Mouse (Mus musculus) lung, adult 18-20 months (tissue): ENCODE data around the gene Slc9a9.

Source experiments
- DNase-seq, 2 experiments: peaks; one replicate each; pipeline ENCODE4 v3.0.0; 2022; ENCODE audit warnings: mixed read lengths in 2 of 2

The Slc9a9 gene

GRCm38 (mm10) chr9:94734320-94734719 is 64.6 kb downstream of the Slc9a9 start:
- no peak for DNase-seq

GRCm38 (mm10) chr9:94737226-94737625 is 67.5 kb downstream of the Slc9a9 start:
- no peak for DNase-seq

DNA sequence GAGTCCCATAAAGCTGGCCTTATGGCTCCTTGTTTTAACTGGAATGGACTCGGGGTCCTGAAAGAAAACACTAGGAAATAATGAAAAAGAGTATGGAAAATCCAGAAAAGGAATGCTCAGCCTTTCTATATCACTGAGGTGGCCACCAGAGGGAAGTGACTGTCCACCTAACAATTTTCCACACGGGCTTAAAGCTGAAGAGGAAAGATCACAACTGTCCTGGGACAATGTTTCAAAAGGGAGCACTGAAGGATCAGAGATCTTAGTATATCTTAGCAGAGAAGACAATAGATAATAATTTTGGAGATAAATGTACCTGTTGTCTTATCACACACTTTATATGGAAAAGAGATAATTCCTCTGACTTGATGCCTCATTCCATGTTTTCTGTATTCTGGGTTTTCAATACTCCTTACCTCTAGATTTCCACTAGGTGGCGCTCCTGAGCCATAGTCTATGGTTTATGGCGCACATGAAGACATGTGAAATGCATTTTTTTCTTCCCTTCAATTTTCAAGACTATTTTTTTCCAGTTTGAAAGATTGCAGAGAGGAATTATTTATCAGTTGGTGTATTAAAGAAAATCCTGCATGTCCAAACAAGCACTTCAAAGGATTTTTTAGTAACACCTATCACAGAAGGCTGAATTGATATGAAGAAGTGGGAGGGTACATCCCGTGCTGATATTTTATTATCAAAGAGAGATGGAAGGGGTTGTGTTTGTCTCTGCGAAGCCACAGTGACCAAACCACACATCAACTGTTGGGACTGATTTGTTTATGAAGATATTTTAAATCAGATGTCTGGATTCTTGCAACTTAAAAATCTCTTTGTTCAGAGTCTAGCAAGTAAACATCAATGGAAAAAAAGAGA is 69.1 kb downstream of the Slc9a9 start:
- peak; percentile 20 to 58 for DNase-seq

DNA sequence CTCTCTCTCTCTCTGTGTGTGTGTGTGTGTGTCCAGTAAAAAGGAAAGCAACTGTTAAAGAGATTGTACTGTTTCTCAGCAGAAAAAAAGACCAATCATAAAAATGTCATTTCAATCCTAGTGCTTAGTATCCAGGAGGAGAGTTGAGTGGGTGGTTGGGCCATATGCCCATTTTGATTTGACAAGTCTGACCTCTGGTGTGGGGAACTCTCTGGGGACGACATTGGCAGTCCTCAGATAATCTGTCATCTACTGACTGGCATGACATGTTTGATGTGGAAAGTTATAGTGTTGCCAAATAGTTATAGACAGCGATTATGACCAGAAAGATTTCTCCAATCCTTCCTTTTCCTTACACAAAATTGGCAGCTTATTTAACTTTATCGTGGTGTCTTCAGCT is 71.1 kb downstream of the Slc9a9 start:
- no peak for DNase-seq

DNA sequence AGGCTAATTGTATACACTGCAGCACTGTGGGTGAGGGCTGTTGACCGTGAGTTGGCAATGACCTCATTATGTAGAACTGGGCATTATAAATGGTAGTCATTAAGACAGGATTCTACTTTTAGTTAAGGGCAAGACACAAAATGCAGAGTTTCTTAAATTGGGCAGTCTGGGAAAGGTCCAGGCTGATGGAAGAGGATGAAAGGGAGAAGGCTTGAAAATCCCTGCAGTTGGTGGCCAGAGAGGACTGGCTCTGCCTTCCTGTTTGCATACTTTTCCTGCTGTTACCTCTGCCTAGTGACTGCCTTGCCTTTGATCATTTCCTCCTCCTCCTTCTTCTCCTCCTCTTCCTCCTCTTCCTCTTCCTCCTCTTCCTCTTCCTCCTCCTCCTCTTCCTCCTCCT is 73.6 kb downstream of the Slc9a9 start:
- no peak for DNase-seq

DNA sequence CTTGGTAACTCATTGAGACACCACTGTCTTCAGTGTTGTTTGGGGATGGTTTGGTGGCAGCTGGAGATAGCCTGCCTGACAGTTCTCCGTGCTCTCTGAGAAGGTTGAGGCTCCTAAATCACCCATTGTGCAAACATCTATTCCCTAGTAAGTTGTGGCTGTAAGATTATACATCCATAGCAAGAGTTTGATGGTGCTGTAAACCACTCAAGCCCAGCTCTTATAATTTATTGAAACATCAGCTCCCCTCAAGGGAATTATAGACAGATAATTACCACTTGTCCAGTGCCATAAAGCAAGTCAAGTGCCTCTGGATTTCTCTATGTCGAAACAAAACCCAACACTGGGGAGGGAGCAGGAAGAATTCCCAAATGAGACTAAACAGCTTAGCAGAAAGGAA is 78.8 kb downstream of the Slc9a9 start:
- DNase-seq: no peak

DNA sequence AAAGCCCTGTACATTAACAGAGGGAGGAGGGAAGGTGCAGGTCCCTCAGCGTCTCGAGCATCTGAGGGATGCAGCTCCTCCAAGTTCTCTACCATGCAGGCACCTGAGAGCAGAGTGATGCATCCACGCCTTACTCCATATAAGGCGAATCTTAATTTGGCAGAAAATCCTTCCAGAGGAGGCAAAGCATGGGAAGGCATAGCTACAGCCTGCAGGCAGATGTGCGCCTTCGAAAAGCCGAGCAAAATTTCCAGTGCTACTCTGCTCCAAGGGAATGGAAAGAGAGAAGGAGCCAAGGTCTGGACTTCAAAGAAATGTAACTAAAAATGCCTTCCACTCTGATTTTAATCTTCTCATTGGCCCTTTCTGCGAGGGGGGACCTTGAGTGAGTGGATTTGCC is 80.5 kb downstream of the Slc9a9 start:
- DNase-seq: no peak

DNA sequence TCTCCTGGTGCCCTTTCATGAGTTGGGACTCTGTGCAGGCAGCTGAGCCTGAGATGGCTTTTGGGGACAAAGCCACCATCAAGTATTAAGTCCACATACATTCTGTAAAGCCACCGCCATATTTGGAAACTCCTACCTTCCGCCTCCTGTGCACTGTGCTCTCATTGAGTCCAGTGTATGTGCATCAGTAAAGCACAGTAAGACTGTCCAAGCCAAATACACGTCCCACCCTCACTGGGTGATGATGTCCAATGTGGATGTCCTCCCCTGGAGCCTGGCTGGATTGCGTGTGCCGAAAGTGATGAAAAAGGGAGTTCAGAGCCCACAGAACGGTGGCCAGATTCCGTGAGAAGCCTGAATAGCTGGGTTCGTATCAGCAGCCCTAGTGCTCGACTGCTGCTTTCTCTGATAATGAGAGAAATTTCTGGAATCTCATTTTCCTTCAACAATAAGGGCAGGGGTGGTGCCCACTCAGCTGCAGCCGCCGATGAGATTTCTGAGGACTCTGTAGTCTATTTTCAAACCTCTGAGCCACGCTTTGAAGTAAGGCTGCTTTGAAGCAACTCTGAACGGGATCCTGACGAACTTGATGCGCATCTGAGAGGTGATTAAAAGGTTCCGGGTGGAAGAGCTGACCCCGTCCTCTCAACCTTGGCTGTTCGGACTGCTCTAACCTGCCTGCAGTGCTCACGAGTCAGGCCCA is 81.4 kb downstream of the Slc9a9 start:
- DNase-seq: no peak

DNA sequence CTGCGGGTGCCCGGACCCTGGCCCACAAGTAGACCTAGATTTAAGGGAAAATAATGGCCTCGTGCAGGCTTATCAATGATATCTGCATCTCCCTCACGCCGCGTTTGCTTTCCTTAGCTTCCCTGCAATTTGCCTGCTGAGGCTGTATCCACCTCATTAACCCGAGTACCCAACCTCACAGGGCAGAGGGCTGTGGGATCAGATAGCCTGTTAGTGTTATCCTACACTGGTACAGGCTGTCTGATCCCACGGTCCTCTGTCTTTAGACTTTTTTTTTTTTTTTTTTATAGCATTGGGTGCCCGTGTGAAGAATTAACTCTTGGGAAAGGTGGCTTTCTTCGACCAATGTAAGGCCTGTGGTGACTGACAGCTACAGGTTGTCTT is 81.9 kb downstream of the Slc9a9 start:
- no peak for DNase-seq

- peak; percentile 19 to 51 for DNase-seq
Observed at GRCm38 (mm10) chr9:94752121-94752520, 82.4 kb downstream of the Slc9a9 start.

DNA sequence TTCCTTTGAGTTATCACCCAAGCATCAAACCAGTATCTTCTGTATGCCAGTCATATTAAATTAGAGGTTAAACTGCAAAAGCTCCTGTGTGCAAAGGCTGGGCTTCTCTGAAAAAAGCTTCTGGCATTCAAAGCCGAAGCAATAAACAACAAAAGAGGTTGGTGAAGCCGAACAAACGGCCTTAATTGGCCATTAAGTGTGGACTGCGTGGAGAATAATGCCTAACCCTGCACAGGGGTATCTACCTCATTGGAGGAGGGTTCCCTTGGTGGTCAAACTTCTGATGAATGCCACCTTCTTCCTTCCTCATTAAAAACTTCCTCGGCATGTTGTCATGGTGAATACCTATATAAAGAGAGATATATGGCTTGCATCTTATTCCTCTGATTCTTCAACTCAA is 90.2 kb downstream of the Slc9a9 start:
- no peak for DNase-seq

DNA sequence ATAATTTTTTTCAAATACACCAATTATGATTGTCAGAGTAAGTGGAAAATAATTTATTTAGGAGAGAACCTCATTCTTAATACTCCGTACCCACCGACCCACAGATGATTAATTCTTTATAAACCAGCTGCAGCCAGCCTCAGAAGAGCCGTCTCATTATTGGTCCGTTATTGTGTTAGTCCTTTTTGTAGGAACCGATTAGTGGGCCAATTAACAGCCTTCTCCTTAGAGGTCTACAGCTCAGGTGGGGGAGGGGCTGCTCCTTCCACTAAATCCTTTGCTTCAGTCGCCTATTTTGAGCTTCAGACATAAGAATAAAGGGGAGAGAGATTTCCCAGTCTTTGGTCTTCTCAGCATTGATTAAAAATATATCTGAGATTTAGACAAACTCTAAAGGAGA is 98.4 kb downstream of the Slc9a9 start:
- no peak for DNase-seq

GRCm38 (mm10) chr9:94768524-94768923 is 98.8 kb downstream of the Slc9a9 start:
- DNase-seq: no peak

GRCm38 (mm10) chr9:94773357-94773756 is 103.6 kb downstream of the Slc9a9 start:
- DNase-seq: no peak

DNA sequence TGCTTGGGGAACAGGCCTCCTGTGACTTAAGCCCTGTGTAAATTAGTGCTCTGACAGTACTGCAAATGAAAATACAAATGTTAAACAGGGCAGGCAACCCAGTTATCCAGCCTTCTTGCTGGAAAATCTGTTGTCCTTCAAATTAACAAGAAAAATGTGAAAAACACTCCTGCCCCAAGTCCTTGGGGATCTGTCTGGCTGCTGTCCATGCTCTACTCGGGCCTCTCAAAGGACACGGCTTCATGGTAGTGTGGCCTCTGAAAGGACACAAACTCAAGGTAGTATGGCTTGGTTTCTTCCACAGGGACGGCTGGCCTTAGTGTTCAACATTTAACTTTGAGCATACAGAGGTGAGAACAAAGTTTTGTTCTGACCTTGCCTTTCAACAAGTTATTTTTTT is 118.6 kb downstream of the Slc9a9 start:
- DNase-seq: no peak

GRCm38 (mm10) chr9:94790966-94791365 is 121.3 kb downstream of the Slc9a9 start:
- DNase-seq: no peak

DNA sequence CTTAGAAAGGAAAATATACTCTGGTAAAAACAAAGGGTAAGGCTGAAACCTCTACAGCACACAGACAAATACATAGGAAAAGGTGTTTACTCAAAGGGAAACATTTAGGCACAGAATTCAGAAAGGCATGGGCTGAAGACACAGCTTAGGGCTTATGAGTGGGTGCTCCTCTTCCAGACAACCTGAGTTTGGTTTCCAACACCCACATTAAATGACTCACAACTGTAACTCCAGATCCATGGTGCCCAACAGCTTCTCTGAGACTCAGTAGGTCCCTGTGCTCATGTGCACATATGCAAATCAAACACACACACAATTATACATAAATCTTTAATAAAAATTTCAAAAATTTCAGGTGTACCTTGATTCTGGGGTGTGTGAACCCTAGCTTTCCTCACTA is 133.4 kb downstream of the Slc9a9 start:
- DNase-seq: no peak

DNA sequence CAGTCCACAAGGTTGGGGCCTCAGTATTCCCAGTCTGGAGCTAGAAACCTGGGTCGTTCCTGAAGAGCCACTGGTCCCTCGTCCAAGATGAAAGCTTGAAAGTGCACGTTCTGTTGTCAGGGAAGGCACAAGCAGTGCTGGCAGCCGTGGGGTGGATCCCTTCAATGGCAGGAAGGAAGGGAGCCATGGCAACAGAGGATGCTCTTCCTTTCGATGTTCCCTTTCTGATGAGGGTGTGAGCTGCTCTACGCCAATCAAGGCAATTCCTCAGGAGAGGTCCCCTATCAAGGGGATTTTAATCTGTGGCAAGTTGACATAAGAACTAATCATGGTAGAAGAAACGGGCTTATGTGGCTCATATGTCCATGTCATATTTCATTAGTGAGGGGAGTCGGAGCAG is 135.8 kb downstream of the Slc9a9 start:
- no peak for DNase-seq

- no peak for DNase-seq
Observed at GRCm38 (mm10) chr9:94815518-94815917, 145.8 kb downstream of the Slc9a9 start.

- DNase-seq: no peak
Observed at GRCm38 (mm10) chr9:94821268-94821667, 151.6 kb downstream of the Slc9a9 start.

- no peak for DNase-seq
Observed at GRCm38 (mm10) chr9:94833836-94834235, 164.1 kb downstream of the Slc9a9 start.

GRCm38 (mm10) chr9:94837384-94837783 is 167.7 kb downstream of the Slc9a9 start:
- DNase-seq: no peak

DNA sequence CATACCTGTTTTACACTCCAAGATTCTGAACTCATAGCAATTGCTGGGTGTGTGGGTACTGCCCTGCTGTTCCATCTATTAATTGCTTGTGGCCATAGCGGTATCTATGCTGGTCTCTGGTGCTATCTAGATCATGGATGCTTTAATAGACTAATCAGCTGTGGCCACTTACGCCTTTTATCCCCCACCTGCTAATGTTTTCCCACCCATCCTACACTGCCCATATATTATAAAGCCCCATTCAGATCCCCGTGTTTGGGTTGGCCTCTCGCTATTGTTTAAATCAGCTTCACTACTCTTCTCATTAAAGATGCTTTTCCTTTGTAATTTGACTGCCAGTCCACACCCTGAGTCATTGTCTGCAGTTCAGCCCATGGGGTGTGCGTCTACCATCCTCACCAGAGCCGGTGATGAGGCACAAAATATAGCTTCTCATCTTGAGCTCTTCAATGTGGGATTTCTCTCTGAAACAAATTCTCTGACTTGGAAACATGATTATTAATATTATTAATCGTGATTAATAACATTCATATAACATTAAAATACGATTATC is 168.8 kb downstream of the Slc9a9 start:
- DNase-seq: no peak

- no peak for DNase-seq
Observed at GRCm38 (mm10) chr9:94839204-94839603, 169.5 kb downstream of the Slc9a9 start.
